Mouse (Mus musculus): ENCODE data around the gene Cyp2d34. TPM values are rescaled to one million over a fixed set of nuclear protein-coding genes. Genes with fewer than 3 reads are reported as not detected.

The Cyp2d34 gene
- polyA plus RNA-seq, 1 experiment from 2014 or later: not detected

GRCm38 (mm10) chr15:82618362-82619020 lies 2.3 kb downstream of the Cyp2d34 start:
- ChIA-PET POLR2A (no interaction called here), CTCF (no interaction called here)
- no peak for TF ChIP-seq CTCF (IDR thresholded peaks at IDR 0.05)
- in situ Hi-C loops (cut with MboI; ENCODE audit: low pct_unique_long_range_greater_than_20kb): no loop called here
- ATAC-seq (no peak), DNase-seq (ENCODE audit: low read depth, low spot score) (no peak)
- H3K27me3 ChIP-seq: no peaks in the 10 kb centered on the region

DNA sequence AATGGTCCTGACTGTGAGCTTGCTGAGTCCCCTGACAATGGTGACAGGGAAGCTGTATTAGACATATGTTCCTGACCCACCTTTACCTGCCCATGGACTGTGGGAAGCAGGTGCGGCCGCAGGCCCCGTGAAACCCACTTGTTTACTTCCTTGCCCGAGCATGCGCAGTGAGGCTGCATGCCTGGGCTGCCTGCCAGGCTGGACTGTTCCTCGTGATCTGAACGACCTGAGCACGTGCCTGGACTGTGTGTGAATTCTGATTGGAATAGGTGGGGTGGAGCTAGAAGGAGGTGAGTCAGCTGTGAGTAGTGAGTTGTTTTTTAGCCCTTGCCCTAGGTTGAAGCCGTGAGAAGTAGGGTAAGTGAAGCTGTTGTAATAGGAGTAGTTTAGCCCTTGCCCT lies 38.1 kb downstream of the Cyp2d34 start:
- DNase-seq (ENCODE audit: low read depth, low spot score): no peak
- CTCF ChIA-PET: interaction anchor here (1.9 kb wide), 1 partner anchor 10 kb away, joined by 6 read pairs; no protein-coding TSS in a partner anchor
- no peak for TF ChIP-seq CTCF (IDR thresholded peaks at IDR 0.05)
- in situ Hi-C loops (cut with MboI; ENCODE audit: low pct_unique_long_range_greater_than_20kb): no loop called here
- POLR2A ChIA-PET: no interaction called here
- ATAC-seq: no peak
- peaks cover 11% of the 10 kb centered on the region for H3K27me3 ChIP-seq

GRCm38 (mm10) chr15:82579071-82579470 lies 41.7 kb downstream of the Cyp2d34 start:
- ChIA-PET CTCF (no interaction called here), POLR2A (no interaction called here)
- in situ Hi-C loops (cut with MboI; ENCODE audit: low pct_unique_long_range_greater_than_20kb): no loop called here
- ATAC-seq (no peak), DNase-seq (ENCODE audit: low read depth, low spot score) (no peak)
- no peak for TF ChIP-seq CTCF (IDR thresholded peaks at IDR 0.05)
- H3K27me3 ChIP-seq: peaks cover 10% of the 10 kb centered on the region

- peaks cover 5% of the 10 kb centered on the region for H3K27me3 ChIP-seq
- DNase-seq (ENCODE audit: low read depth, low spot score) (no peak), ATAC-seq (no peak)
- ChIA-PET CTCF (interaction anchor here (0.7 to 1.8 kb wide), 2 partner anchors 9 to 10 kb away, joined by 3 to 6 read pairs; no protein-coding TSS in a partner anchor), POLR2A (no interaction called here)
- no peak for TF ChIP-seq CTCF (IDR thresholded peaks at IDR 0.05)
- in situ Hi-C loops (cut with MboI; ENCODE audit: low pct_unique_long_range_greater_than_20kb): no loop called here
Observed at GRCm38 (mm10) chr15:82572856-82573255, 47.9 kb downstream of the Cyp2d34 start.

Other genes starting within 250 kb of the Cyp2d34 start
- 6.9 TPM for gene Cyp2d22, start 240.7 kb downstream of the Cyp2d34 start, polyA plus RNA-seq (2021)
- gene Cyp2d11, start 226.9 kb downstream of the Cyp2d34 start, polyA plus RNA-seq (2021): not detected
- 0.30 TPM for gene Cyp2d10, start 213.8 kb downstream of the Cyp2d34 start, polyA plus RNA-seq (2021)
- not detected for gene Cyp2d9, start 187.5 kb downstream of the Cyp2d34 start, polyA plus RNA-seq (2021)
- not detected for gene Cyp2d12, start 65.9 kb downstream of the Cyp2d34 start, polyA plus RNA-seq (2021)
- not detected for gene Cyp2d40, start 143.2 kb upstream of the Cyp2d34 start, polyA plus RNA-seq (2021)
- gene Cyp2d26, start 173.3 kb upstream of the Cyp2d34 start, polyA plus RNA-seq (2021): not detected